Mouse (Mus musculus) liver, postnatal 0 days (tissue): ENCODE data around the gene Msi2. TPM values are rescaled to one million over a fixed set of nuclear protein-coding genes. Genes with fewer than 3 reads are reported as not detected.
A peak's percentile ranks its signal among the peaks of the same experiment; 100 is the strongest.

Experiments
- ATAC-seq: fragments of 200-750 bp; cut with Nextera tagmentation; 2 replicates; pipeline ENCODE4 v1.8.0; 2017; ENCODE audit warnings: mild to moderate bottlenecking, moderate library complexity
- DNase-seq: peaks from one replicate; pipeline ENCODE4 v3.0.0-alpha.2; 2016
- H3K27ac ChIP-seq: fragments of 300-500 bp; sonication (generic); 2 replicates; pipeline ENCODE4 v1.5.1; 2014; ENCODE audit warnings: antibody characterized with exemption, moderate library complexity, mild to moderate bottlenecking, low read depth
- H3K27me3 ChIP-seq: fragments of 300-500 bp; sonication (generic); 2 replicates; pipeline ENCODE4 v1.6.1; 2014; ENCODE audit warnings: low read length, control low read depth, mixed read lengths; ENCODE audit not compliant: insufficient read depth
- H3K36me3 ChIP-seq: fragments of 300-500 bp; sonication (generic); replicated peaks from 2 replicates; pipeline ENCODE4 v1.6.1; 2014; ENCODE audit warnings: mild to moderate bottlenecking, control low read depth, low read length, moderate library complexity, mixed read lengths; ENCODE audit not compliant: insufficient read depth
- H3K4me1 ChIP-seq: fragments of 300-500 bp; sonication (generic); 2 replicates; pipeline ENCODE4 v1.6.1; 2014; ENCODE audit warnings: antibody characterized with exemption, mild to moderate bottlenecking, control low read depth; ENCODE audit not compliant: insufficient read depth
- H3K4me2 ChIP-seq: fragments of 300-500 bp; sonication (generic); 2 replicates; pipeline ENCODE4 v1.6.1; 2014; ENCODE audit warnings: low read depth, mild to moderate bottlenecking, low read length, moderate library complexity, mixed read lengths
- H3K4me3 ChIP-seq: fragments of 300-500 bp; sonication (generic); 2 replicates; pipeline ENCODE4 v1.5.1; 2014; ENCODE audit warnings: low read depth, low read length
- H3K9ac ChIP-seq: fragments of 300-500 bp; sonication (generic); replicated peaks from 2 replicates; pipeline ENCODE4 v1.6.1; 2014; ENCODE audit warnings: mild to moderate bottlenecking, moderate library complexity
- H3K9me3 ChIP-seq: fragments of 300-500 bp; sonication (generic); 2 replicates; pipeline ENCODE4 v1.6.1; 2016; ENCODE audit warnings: mild to moderate bottlenecking, control low read depth, low read length, mixed read lengths
- CTCF ChIP-seq: sonication (generic); IDR thresholded peaks from 2 replicates; pipeline ENCODE4 v1.5.1; 2016; ENCODE audit warnings: antibody characterized with exemption, low read depth
- EP300 ChIP-seq: IDR thresholded peaks from 2 replicates; pipeline ENCODE4 v1.6.1; 2016; ENCODE audit warnings: antibody characterized with exemption, low read depth, mild to moderate bottlenecking
- WGBS: fragments of 180-500 bp; shearing (Covaris S2); extraction: QIAGEN DNeasy Blood & Tissue Kit; methylation state at CpG from one replicate; pipeline ENCODE4 v1.1.7; 2014; ENCODE audit not compliant: insufficient replicate concordance; 5-methylcytosine and 5-hydroxymethylcytosine counted together
- polyA plus RNA-seq: library from polyadenylated mRNA; unstranded; fragments of >200 nt; fragmentation: Nextera tagmentation; extraction: Ambion mirVana; gene quantifications from 2 replicates; pipeline ENCODE4 v1.2.1, GENCODE M21; 2015

Msi2 gene
- polyA plus RNA-seq, 1 experiment from 2014 or later = 3.7 TPM

DNA sequence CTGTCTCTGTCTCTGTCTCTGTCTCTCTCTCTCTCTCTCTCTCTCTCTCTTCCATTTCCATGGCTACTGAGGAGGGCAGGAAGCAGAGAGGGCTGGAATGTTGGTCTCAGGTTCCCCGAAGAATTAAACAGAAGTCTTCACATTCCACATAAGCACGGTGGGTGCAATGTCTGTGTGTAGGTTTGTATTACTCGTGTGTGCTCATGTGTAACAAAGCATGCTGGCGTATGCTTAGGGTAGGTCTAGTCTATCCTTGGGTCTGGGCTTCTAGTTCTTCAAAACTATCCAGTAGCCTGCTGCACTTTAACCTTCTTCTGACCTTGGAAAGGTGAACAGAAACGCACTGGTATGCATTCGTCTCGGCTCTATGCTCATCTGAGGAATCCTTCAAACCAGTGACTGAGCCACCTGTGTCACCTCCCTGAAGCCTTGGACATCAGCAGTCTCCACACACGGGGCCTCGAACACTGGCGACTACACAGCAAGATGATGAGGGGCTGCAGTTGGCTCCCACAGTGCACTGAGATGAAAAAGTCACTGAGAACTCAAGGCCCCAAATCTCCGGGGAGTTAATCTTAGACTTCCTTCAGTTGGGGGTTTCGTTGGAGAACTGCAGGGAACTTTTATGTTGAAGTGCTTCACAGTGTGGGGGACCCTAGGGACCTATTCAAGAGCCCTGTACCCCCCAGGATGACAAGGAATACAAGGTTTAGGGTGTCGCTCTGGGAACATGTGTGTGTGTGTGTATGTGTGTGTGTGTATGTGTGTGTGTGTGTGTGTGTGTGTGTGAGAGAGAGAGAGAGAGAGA, 123.3 kb downstream of the Msi2 start:
- Histone ChIP-seq H3K9ac (no peak overlapping the region), H3K27me3 (no peaks in the 10 kb centered on the region), H3K9me3 (no peaks in the 10 kb centered on the region), H3K4me1 (peaks cover 15% of the 10 kb centered on the region), H3K36me3 (no peaks in the 10 kb centered on the region), H3K4me3 (no peak overlapping the region), H3K27ac (peak overlapping the region; percentile 57), H3K4me2 (no peak overlapping the region)
- WGBS = 74% methylated on average over 13 of the region's 13 CpGs
- no peak for DNase-seq
- TF ChIP-seq CTCF (no peak), EP300 (no peak)
- peak; percentile 45; the same call in 1 of the 2 replicates for ATAC-seq

DNA sequence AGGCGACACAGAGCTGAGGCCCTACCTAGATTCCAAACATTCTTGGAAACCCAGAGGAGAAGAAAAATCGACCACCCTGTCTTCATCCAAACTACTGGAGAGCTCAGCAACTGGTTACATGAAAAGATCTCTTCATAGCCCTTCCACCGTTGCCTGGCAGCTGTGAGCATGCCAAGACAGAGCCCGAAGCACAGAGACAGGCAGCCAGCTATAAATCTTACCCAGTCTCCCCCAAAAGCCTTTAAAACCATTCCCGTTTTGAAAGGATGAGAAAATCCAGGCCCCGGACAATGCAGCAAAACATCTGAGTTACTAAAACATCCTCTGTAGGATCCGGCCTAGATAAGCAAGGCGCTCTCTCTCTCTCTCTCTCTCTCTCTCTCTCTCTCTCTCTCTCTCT, 124.3 kb downstream of the Msi2 start:
- no peak overlapping the region for H3K27ac ChIP-seq
- no peak for TF ChIP-seq CTCF
- no peak for TF ChIP-seq EP300
- H3K4me2 ChIP-seq = no peak overlapping the region
- H3K4me3 ChIP-seq = no peak overlapping the region
- H3K9ac ChIP-seq = no peak overlapping the region
- H3K36me3 ChIP-seq = no peaks in the 10 kb centered on the region
- WGBS = 57% methylated on average over 8 of the region's 8 CpGs
- no peaks in the 10 kb centered on the region for H3K9me3 ChIP-seq
- ATAC-seq (no peak), DNase-seq (no peak)
- peaks cover 5% of the 10 kb centered on the region for H3K4me1 ChIP-seq
- no peaks in the 10 kb centered on the region for H3K27me3 ChIP-seq

DNA sequence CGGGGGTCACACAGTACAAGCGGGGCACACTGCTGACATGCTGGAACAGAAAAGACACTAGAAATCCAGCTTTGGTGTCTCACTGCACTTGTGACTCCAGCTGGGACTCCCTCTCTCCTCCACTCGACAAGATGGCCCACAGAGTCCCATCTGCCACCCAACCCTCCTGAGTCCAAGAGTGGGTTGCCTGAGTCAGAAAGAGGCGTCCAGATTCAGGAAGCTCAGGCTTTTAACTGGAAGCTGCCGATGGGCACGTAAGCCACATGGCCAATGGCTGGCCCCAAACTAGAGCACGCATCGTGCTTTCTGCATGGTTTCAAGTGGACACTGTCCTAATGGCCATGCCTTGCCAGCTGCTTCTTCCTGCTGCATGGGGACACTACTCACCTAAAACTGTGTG, 126.2 kb downstream of the Msi2 start:
- no peaks in the 10 kb centered on the region for H3K27me3 ChIP-seq
- no peaks in the 10 kb centered on the region for H3K4me1 ChIP-seq
- WGBS = 80% methylated on average over 8 of the region's 8 CpGs
- DNase-seq = no peak
- no peak overlapping the region for H3K27ac ChIP-seq
- no peak overlapping the region for H3K4me3 ChIP-seq
- TF ChIP-seq EP300 = no peak
- TF ChIP-seq CTCF = no peak
- H3K4me2 ChIP-seq = no peak overlapping the region
- no peaks in the 10 kb centered on the region for H3K9me3 ChIP-seq
- H3K9ac ChIP-seq = no peak overlapping the region
- no peak for ATAC-seq
- no peaks in the 10 kb centered on the region for H3K36me3 ChIP-seq

DNA sequence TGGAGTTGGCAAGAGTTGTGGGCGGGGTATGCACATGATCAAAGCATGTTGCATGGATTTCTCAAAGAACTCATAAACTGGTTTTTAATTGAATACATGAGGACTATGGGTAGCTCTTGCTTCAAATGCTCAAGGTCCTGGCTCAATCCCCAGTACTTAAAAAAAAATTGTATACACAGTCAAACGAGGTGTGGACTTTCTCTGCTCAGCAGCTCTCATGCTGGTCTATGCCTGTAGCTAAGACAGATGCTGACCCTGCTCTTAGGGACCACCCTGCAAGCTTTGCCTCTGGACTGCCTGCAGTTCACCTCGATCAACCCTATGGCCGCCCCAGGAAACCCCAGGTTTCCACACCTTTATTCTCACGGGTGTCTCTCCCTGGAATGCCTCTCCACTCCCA, 127.7 kb downstream of the Msi2 start:
- ATAC-seq (no peak), DNase-seq (no peak)
- no peaks in the 10 kb centered on the region for H3K9me3 ChIP-seq
- no peak overlapping the region for H3K27ac ChIP-seq
- 78% methylated on average over 5 of the region's 5 CpGs for WGBS
- TF ChIP-seq CTCF (no peak), EP300 (no peak)
- H3K4me2 ChIP-seq = no peak overlapping the region
- H3K36me3 ChIP-seq = no peaks in the 10 kb centered on the region
- H3K4me1 ChIP-seq = no peaks in the 10 kb centered on the region
- no peak overlapping the region for H3K4me3 ChIP-seq
- no peaks in the 10 kb centered on the region for H3K27me3 ChIP-seq
- H3K9ac ChIP-seq = no peak overlapping the region

DNA sequence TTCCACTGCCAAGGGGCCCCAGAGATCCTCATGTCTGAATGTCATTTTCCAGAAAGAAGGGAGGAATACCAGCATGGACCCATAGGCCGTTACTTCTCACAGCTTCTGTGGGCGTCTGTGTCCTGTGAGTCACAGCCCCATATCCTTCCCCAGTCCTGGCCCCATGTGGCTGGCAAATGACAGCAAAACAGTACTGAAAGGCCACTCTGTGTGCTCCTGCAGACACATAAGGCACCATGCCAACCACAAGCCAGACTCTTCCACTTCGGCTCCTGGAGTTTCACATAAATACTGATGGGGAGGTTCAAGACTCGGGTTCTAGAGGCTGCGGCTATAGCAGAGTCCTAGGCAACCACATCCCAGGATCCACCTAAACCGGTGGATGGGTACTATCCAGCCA, 128.7 kb downstream of the Msi2 start:
- Histone ChIP-seq H3K9me3 (no peaks in the 10 kb centered on the region), H3K4me1 (peaks cover 4% of the 10 kb centered on the region; the same call in 1 of the 2 replicates), H3K27me3 (no peaks in the 10 kb centered on the region), H3K27ac (no peak overlapping the region), H3K36me3 (no peaks in the 10 kb centered on the region), H3K4me2 (no peak overlapping the region), H3K9ac (no peak overlapping the region), H3K4me3 (no peak overlapping the region)
- 78% methylated on average over 6 of the region's 6 CpGs for WGBS
- ATAC-seq (no peak), DNase-seq (no peak)
- no peak for TF ChIP-seq CTCF
- TF ChIP-seq EP300 = no peak

DNA sequence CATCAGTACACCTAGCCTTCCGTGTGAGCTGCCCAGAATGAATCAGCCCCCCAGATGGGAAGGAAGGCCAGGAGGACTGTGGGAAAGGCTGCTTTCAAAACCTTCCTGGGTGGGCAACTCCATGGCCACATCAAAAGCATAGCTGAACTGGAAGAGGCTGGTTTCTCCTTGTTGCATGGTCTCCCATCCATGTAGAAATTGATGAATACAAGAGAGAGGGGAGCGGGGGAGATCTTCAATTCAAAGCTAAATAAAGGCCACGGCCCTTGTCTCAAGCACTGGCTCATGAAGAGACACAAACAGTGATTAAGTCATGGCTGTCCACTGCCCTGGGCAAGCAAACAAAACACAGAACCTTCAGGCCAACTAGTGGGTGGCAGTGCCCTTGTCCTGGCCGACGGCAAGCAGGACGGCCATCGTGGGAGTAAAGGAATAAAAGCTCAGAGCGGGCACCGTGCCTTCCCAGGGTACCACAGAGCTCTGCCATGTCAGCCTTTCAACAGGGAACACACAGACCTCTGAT, 129.6 kb downstream of the Msi2 start:
- Histone ChIP-seq H3K9me3 (no peaks in the 10 kb centered on the region), H3K27me3 (no peaks in the 10 kb centered on the region), H3K4me1 (peaks cover 10% of the 10 kb centered on the region), H3K4me3 (no peak overlapping the region), H3K36me3 (no peaks in the 10 kb centered on the region), H3K27ac (no peak overlapping the region), H3K9ac (no peak overlapping the region), H3K4me2 (no peak overlapping the region)
- 84% methylated on average over 9 of the region's 9 CpGs for WGBS
- no peak for ATAC-seq
- TF ChIP-seq EP300 (no peak), CTCF (no peak)
- DNase-seq = no peak
